Mouse (Mus musculus): ENCODE data around the gene Odf3. TPM values are rescaled to one million over a fixed set of nuclear protein-coding genes. Genes with fewer than 3 reads are reported as not detected.

The Odf3 gene
- total and polyA plus RNA-seq, 2 experiments from 2014 or later: 0.42 to 0.43 TPM

DNA sequence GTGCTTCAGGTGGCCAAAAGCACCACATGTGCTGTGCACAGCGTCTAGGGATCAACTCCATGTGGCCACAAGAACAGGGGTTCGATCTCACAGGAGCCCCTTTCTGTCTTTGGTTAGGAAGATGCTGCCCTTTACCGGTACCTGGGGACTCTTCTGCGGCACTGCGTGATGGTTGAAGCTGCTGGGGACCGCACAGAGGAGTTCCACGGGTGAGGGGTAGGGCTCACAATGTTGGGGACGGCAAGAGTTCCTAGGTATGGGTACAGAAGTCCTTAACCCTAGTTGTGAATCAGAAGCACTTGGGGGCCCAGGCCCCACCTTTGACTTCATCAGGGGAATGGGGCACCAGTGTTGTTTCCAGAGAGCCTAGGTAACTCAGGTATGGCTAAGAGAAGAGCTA, 11.1 kb downstream of the Odf3 start:
- ATAC-seq: no peak
- DNase-seq (ENCODE audit: low spot score): no peak
- 93% methylated on average over 8 of the region's 8 CpGs for WGBS
- no peaks in the 10 kb centered on the region for H3K27me3 ChIP-seq (ENCODE audit: insufficient read depth, low read length)
- no peaks in the 10 kb centered on the region for H3K9me3 ChIP-seq (ENCODE audit: low read length)
- H3K27ac ChIP-seq: no peak overlapping the region
- H3K4me1 ChIP-seq (ENCODE audit: insufficient read depth, low read length): peaks cover 23% of the 10 kb centered on the region
- H3K9ac ChIP-seq (replicated peaks; ENCODE audit: low read length): no peak overlapping the region; the same call in 1 of the 2 replicates
- peaks cover 52% of the 10 kb centered on the region for H3K36me3 ChIP-seq (ENCODE audit: insufficient read depth, low read length)
- peak overlapping the region; percentile 88 for H3K4me3 ChIP-seq (ENCODE audit: low read length)
- no peak for TF ChIP-seq CTCF (IDR thresholded peaks at IDR 0.05; ENCODE audit: low read depth)
- peak overlapping the region; percentile 97 for H3K4me2 ChIP-seq (ENCODE audit: low read depth, low read length)

- no peaks in the 10 kb centered on the region for H3K9me3 ChIP-seq (ENCODE audit: low read length)
- H3K4me2 ChIP-seq (ENCODE audit: low read depth, low read length): no peak overlapping the region
- H3K4me1 ChIP-seq (ENCODE audit: insufficient read depth, low read length): peaks cover 21% of the 10 kb centered on the region
- WGBS: 68% methylated on average over 6 of the region's 6 CpGs
- H3K36me3 ChIP-seq (ENCODE audit: insufficient read depth, low read length): peaks cover 54% of the 10 kb centered on the region
- no peaks in the 10 kb centered on the region for H3K27me3 ChIP-seq (ENCODE audit: insufficient read depth, low read length)
- H3K4me3 ChIP-seq (ENCODE audit: low read length): no peak overlapping the region
- no peak for DNase-seq (ENCODE audit: low spot score)
- no peak overlapping the region for H3K27ac ChIP-seq
- no peak for ATAC-seq
- no peak overlapping the region for H3K9ac ChIP-seq (replicated peaks; ENCODE audit: low read length)
- no peak for TF ChIP-seq CTCF (IDR thresholded peaks at IDR 0.05; ENCODE audit: low read depth)
Observed at GRCm38 (mm10) chr7:140859997-140860396, 12.4 kb downstream of the Odf3 start.

DNA sequence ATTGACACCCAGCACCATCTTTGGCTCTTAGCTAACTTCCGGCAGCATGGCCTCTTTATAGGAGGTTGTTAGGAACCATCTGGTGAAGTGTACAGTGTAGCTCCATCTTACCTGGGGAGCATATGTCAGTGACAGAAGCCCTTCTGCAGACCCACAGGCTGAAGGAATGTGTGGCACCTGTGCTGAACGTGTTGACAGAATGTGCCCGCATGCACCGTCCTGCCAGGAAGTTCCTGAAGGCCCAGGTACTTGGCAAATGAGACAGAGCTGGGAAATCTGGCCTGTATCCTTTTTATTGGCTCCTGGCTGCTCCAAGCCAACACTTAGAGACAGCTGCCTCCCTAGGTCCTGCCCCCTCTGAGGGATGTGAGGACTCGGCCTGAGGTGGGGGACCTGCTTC, 13.1 kb downstream of the Odf3 start:
- H3K27me3 ChIP-seq (ENCODE audit: insufficient read depth, low read length): no peaks in the 10 kb centered on the region
- H3K9ac ChIP-seq (replicated peaks; ENCODE audit: low read length): no peak overlapping the region
- peaks cover 14% of the 10 kb centered on the region for H3K4me1 ChIP-seq (ENCODE audit: insufficient read depth, low read length)
- no peak overlapping the region for H3K27ac ChIP-seq
- WGBS: 85% methylated on average over 5 of the region's 5 CpGs
- DNase-seq (ENCODE audit: low spot score): no peak
- no peaks in the 10 kb centered on the region for H3K9me3 ChIP-seq (ENCODE audit: low read length)
- peaks cover 56% of the 10 kb centered on the region for H3K36me3 ChIP-seq (ENCODE audit: insufficient read depth, low read length)
- H3K4me3 ChIP-seq (ENCODE audit: low read length): no peak overlapping the region
- no peak overlapping the region for H3K4me2 ChIP-seq (ENCODE audit: low read depth, low read length)
- TF ChIP-seq CTCF (IDR thresholded peaks at IDR 0.05; ENCODE audit: low read depth): no peak
- no peak for ATAC-seq

DNA sequence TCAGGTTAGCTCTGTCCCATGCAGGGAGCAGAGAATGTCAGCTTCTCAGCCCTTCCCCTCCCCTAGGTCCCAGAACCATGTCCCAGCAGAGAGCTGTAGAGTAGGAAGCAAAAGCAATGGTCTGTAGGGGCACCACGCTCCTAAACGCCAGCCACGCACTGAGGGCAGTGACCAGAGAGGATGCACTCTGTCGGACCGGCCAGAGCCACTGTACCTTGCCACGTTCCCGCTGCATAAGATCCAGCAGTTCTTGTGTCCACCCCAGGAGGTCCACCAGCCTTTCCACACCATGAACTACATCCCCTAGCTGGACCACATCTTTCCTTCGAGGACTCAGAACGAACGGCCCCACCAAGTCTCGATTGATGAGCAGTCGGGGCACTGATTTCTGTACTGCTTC, 17.2 kb downstream of the Odf3 start:
- peaks cover 49% of the 10 kb centered on the region for H3K36me3 ChIP-seq (ENCODE audit: insufficient read depth, low read length)
- no peak overlapping the region for H3K9ac ChIP-seq (replicated peaks; ENCODE audit: low read length)
- no peaks in the 10 kb centered on the region for H3K4me1 ChIP-seq (ENCODE audit: insufficient read depth, low read length)
- no peak overlapping the region for H3K27ac ChIP-seq
- 88% methylated on average over 12 of the region's 12 CpGs for WGBS
- no peak overlapping the region for H3K4me3 ChIP-seq (ENCODE audit: low read length)
- no peak overlapping the region for H3K4me2 ChIP-seq (ENCODE audit: low read depth, low read length)
- DNase-seq (ENCODE audit: low spot score) (no peak), ATAC-seq (no peak)
- no peaks in the 10 kb centered on the region for H3K9me3 ChIP-seq (ENCODE audit: low read length)
- H3K27me3 ChIP-seq (ENCODE audit: insufficient read depth, low read length): no peaks in the 10 kb centered on the region
- no peak for TF ChIP-seq CTCF (IDR thresholded peaks at IDR 0.05; ENCODE audit: low read depth)

DNA sequence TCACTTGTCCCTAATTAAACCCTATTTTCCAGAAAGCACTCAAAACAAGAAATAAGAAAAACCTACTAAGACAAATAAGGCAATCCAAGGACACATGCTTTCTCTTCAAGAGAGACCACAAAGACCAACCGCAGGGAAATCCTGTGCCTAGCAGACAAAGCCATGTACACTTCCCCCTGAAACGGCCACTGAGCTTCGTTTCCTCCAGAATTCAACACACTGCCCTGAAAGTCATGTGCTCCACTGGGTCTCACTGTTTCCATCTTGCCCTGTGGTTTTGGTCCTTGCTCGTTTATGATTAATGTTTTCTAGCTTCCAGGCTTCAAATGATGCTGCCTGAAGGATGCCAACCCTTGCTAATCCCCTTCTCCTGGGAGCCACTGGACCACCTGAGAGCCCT, 26.6 kb downstream of the Odf3 start:
- H3K4me1 ChIP-seq (ENCODE audit: insufficient read depth, low read length): no peaks in the 10 kb centered on the region
- H3K36me3 ChIP-seq (ENCODE audit: insufficient read depth, low read length): peaks cover 21% of the 10 kb centered on the region; the same call in 1 of the 2 replicates
- no peaks in the 10 kb centered on the region for H3K27me3 ChIP-seq (ENCODE audit: insufficient read depth, low read length)
- DNase-seq (ENCODE audit: low spot score) (no peak), ATAC-seq (no peak)
- WGBS: 96% methylated on average over 4 of the region's 4 CpGs
- H3K27ac ChIP-seq: no peak overlapping the region
- TF ChIP-seq CTCF (IDR thresholded peaks at IDR 0.05; ENCODE audit: low read depth): no peak
- no peak overlapping the region for H3K4me3 ChIP-seq (ENCODE audit: low read length)
- no peaks in the 10 kb centered on the region for H3K9me3 ChIP-seq (ENCODE audit: low read length)
- no peak overlapping the region for H3K9ac ChIP-seq (replicated peaks; ENCODE audit: low read length)
- H3K4me2 ChIP-seq (ENCODE audit: low read depth, low read length): no peak overlapping the region

DNA sequence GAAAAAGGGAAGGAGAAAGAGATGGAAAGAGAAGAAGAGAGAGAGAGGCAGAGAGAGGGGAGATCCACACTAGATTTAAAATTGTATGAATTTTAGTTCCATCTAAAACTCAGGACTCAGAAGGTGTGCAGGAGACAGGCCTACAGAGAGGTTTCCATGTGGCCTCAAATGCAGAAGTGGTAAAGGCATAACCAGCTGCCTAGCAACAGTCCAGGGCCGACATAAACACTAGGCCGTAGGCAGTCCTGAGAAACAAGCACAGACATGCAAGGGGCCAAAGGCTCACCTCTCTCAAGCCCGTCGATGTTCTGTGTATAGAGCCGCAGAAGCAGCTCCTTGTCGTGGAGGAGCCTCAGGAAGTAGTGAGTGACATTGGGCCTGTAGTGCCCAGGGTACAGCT, 29.8 kb downstream of the Odf3 start:
- Histone ChIP-seq H3K9me3 (ENCODE audit: low read length) (no peaks in the 10 kb centered on the region), H3K36me3 (ENCODE audit: insufficient read depth, low read length) (peaks cover 21% of the 10 kb centered on the region; the same call in 1 of the 2 replicates), H3K4me1 (ENCODE audit: insufficient read depth, low read length) (0 out of 2 replicates have a peak, but pooled peaks cover 6% of the 10 kb centered on the region), H3K27ac (no peak overlapping the region), H3K27me3 (ENCODE audit: insufficient read depth, low read length) (no peaks in the 10 kb centered on the region), H3K4me2 (ENCODE audit: low read depth, low read length) (no peak overlapping the region), H3K9ac (replicated peaks; ENCODE audit: low read length) (no peak overlapping the region), H3K4me3 (ENCODE audit: low read length) (no peak overlapping the region)
- no peak for ATAC-seq
- WGBS: 91% methylated on average over 6 of the region's 6 CpGs
- no peak for DNase-seq (ENCODE audit: low spot score)
- no peak for TF ChIP-seq CTCF (IDR thresholded peaks at IDR 0.05; ENCODE audit: low read depth)

- H3K9me3 ChIP-seq (ENCODE audit: low read length): no peaks in the 10 kb centered on the region
- TF ChIP-seq CTCF (IDR thresholded peaks at IDR 0.05; ENCODE audit: low read depth): no peak
- no peak overlapping the region for H3K4me3 ChIP-seq (ENCODE audit: low read length)
- H3K36me3 ChIP-seq (ENCODE audit: insufficient read depth, low read length): peaks cover 21% of the 10 kb centered on the region; the same call in 1 of the 2 replicates
- DNase-seq (ENCODE audit: low spot score) (no peak), ATAC-seq (no peak)
- H3K27ac ChIP-seq: no peak overlapping the region
- no peaks in the 10 kb centered on the region for H3K27me3 ChIP-seq (ENCODE audit: insufficient read depth, low read length)
- no peak overlapping the region for H3K4me2 ChIP-seq (ENCODE audit: low read depth, low read length)
- 91% methylated on average over 7 of the region's 7 CpGs for WGBS
- H3K9ac ChIP-seq (replicated peaks; ENCODE audit: low read length): no peak overlapping the region
- 0 out of 2 replicates have a peak, but pooled peaks cover 6% of the 10 kb centered on the region for H3K4me1 ChIP-seq (ENCODE audit: insufficient read depth, low read length)
Observed at GRCm38 (mm10) chr7:140879355-140879754, 31.8 kb downstream of the Odf3 start.

Measured in hindbrain, postnatal 0 days (tissue).